Mouse (Mus musculus): ENCODE results near the gene Fam71a. TPM values are rescaled to one million over a fixed set of nuclear protein-coding genes. Genes with fewer than 3 reads are reported as not detected.

Gene Fam71a
- polyA plus RNA-seq, 1 experiment: not detected

GRCm38 (mm10) chr1:191115514-191116238 is 48.9 kb downstream of the Fam71a start:
- Histone ChIP-seq H3K27ac (replicated peaks; ENCODE audit: low read depth, low read length) (peak overlapping the region; percentile 55; the same call in 1 of the 2 replicates), H3K4me3 (ENCODE audit: insufficient read depth, low read depth, low read length) (no peak overlapping the region), H3K4me1 (ENCODE audit: control insufficient read depth, insufficient read depth, insufficient read length, low read length) (no peaks in the 10 kb centered on the region)

GRCm38 (mm10) chr1:191114868-191115267 is 49.7 kb downstream of the Fam71a start:
- Histone ChIP-seq H3K27ac (replicated peaks; ENCODE audit: low read depth, low read length) (0 out of 2 replicates have a peak overlapping the region, but pooled peaks have one; percentile 25), H3K4me3 (ENCODE audit: insufficient read depth, low read depth, low read length) (no peak overlapping the region), H3K4me1 (ENCODE audit: control insufficient read depth, insufficient read depth, insufficient read length, low read length) (no peaks in the 10 kb centered on the region)

Other genes starting within 250 kb of the Fam71a start
- gene Angel2, start 239.7 kb downstream of the Fam71a start, polyA plus RNA-seq (2012; ENCODE audit: insufficient read depth, insufficient read length, missing spikeins): 25.8 and 28.7 TPM in 2 replicates
- gene Vash2, start 185.5 kb downstream of the Fam71a start, polyA plus RNA-seq (2012; ENCODE audit: insufficient read depth, insufficient read length, missing spikeins): not detected in 2 replicates
- gene Flvcr1, start 138.7 kb downstream of the Fam71a start, polyA plus RNA-seq (2012; ENCODE audit: insufficient read depth, insufficient read length, missing spikeins): 4.1 and 4.6 TPM in 2 replicates
- gene Spata45, start 128.2 kb downstream of the Fam71a start, polyA plus RNA-seq (2012; ENCODE audit: insufficient read depth, insufficient read length, missing spikeins): not detected in 2 replicates
- gene Tatdn3, start 101.9 kb downstream of the Fam71a start, polyA plus RNA-seq (2012; ENCODE audit: insufficient read depth, insufficient read length, missing spikeins): 18.4 and 34.6 TPM in 2 replicates
- gene Nsl1, start 101.8 kb downstream of the Fam71a start, polyA plus RNA-seq (2012; ENCODE audit: insufficient read depth, insufficient read length, missing spikeins): 0.28 and 0.79 TPM in 2 replicates
- gene Batf3, start 67.0 kb downstream of the Fam71a start, polyA plus RNA-seq (2012; ENCODE audit: insufficient read depth, insufficient read length, missing spikeins): 1.3 and 1.4 TPM in 2 replicates
- 8.8 and 22.2 TPM in 2 replicates for gene Atf3, start 53.2 kb upstream of the Fam71a start, polyA plus RNA-seq (2012; ENCODE audit: insufficient read depth, insufficient read length, missing spikeins)
- 88.0 and 96.2 TPM in 2 replicates for gene Nenf, start 153.4 kb upstream of the Fam71a start, polyA plus RNA-seq (2012; ENCODE audit: insufficient read depth, insufficient read length, missing spikeins)
- gene Tmem206, start 161.1 kb upstream of the Fam71a start, polyA plus RNA-seq (2012; ENCODE audit: insufficient read depth, insufficient read length, missing spikeins): 1.8 and 2.3 TPM in 2 replicates
- gene Ppp2r5a, start 238.5 kb upstream of the Fam71a start, polyA plus RNA-seq (2012; ENCODE audit: insufficient read depth, insufficient read length, missing spikeins): 895 and 923 TPM in 2 replicates

All from brown adipose tissue, adult 24 weeks (tissue).